17 mouse cellular contexts compared by ENCODE assay signal in the genomic region with DNA sequence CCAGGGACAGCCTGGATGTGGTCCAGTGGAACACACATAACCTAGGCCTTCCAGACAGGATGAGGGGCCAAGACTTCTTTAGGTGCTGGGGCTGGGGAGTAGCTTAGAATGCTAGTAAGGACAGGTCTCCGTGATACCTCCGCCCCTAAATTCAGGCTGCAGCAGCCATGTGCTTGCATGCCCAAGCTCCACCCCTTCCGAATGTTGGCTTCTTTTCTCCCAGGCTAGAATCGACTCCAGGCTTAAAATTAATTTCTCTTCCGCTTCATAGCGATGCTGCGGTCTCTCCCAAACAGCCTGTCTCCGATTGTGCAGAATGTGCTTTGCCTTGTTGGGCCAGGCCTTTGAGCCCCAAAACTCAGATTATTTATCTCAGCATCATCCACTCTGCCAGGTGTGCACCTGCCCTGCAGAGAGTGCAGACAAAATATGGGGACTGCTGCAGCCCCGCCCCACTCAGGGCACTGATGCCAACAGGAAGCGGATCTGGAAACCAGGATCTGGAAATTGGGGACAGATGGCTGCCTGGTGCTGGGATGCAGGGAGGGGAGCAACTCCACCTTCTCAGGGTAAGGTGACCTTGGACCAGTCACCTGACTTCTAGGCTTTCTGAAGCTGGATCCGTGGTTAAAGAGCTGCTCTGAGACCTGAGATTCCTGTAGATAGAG.
"Had no signal": no experiment of that assay in that cellular context is flagged by ENCODE, and none has a peak within 500 bp of the region (broad histone marks: within the 10 kb centered on the region; RNA-seq: fewer than 3 reads in every experiment).

No protein-coding gene starts in this region.

- H3K9ac ChIP-seq: kidney, embryonic 15.5 days; limb, embryonic 12.5 days; limb, embryonic 15.5 days; liver, embryonic 14.5 days; liver, postnatal 0 days; lung, embryonic 14.5 days; midbrain, embryonic 12.5 days; midbrain, embryonic 15.5 days; neural tube, embryonic 13.5 days had no signal

- H3K36me3 ChIP-seq: kidney, embryonic 15.5 days; limb, embryonic 12.5 days; limb, embryonic 15.5 days; midbrain, embryonic 12.5 days; midbrain, embryonic 15.5 days; neural tube, embryonic 13.5 days had no signal

- DNase-seq: kidney, postnatal 10 days; kidney, postnatal 36 days; layer of hippocampus, adult 9-11 months; left cerebral cortex, postnatal 4 days; liver, postnatal 0 days; lung, embryonic 14.5 days; thymus, adult 2 months; thymus, postnatal 14 days; thymus, postnatal 4 days had no signal

- H3K9me3 ChIP-seq: kidney, embryonic 15.5 days; limb, embryonic 12.5 days; limb, embryonic 15.5 days; midbrain, embryonic 12.5 days; midbrain, embryonic 15.5 days; neural tube, embryonic 13.5 days had no signal

- H3K27ac ChIP-seq: kidney, embryonic 15.5 days; limb, embryonic 12.5 days; limb, embryonic 15.5 days; liver, embryonic 14.5 days; macrophage; midbrain, embryonic 12.5 days; midbrain, embryonic 15.5 days; neural tube, embryonic 13.5 days had no signal

- H3K4me1 ChIP-seq: kidney, embryonic 15.5 days; limb, embryonic 15.5 days had no signal

- H3K4me3 ChIP-seq: kidney, embryonic 15.5 days; limb, embryonic 12.5 days; limb, embryonic 15.5 days; midbrain, embryonic 12.5 days; midbrain, embryonic 15.5 days; neural tube, embryonic 13.5 days had no signal
